Comparison of ENCODE assay signal across 12 mouse cellular contexts in genomic region chr9:43965171-43965570, GRCm38 (mm10).
"Had no signal": no experiment of that assay in that cellular context is flagged by ENCODE, and none has a peak within 500 bp of the region (broad histone marks: within the 10 kb centered on the region; RNA-seq: fewer than 3 reads in every experiment).

No protein-coding gene starts in this region.

- DNase-seq: retina, postnatal 1 day; right cerebral cortex, adult 18-20 months; right cerebral cortex, postnatal 14 days; right cerebral cortex, postnatal 25 days; right cerebral cortex, postnatal 4 days; spleen, adult 18-20 months; thymus, adult 18-20 months; thymus, adult 2 months; thymus, postnatal 14 days; thymus, postnatal 25 days; thymus, postnatal 36 days; thymus, postnatal 4 days had no signal
